Mouse (Mus musculus): ENCODE data around the gene Agbl2. TPM values are rescaled to one million over a fixed set of nuclear protein-coding genes. Genes with fewer than 3 reads are reported as not detected.
A peak's percentile ranks its signal among the peaks of the same experiment; 100 is the strongest.

Agbl2 gene
- total and polyA plus RNA-seq, 2 experiments: 0.05 TPM; not detected in 1

DNA sequence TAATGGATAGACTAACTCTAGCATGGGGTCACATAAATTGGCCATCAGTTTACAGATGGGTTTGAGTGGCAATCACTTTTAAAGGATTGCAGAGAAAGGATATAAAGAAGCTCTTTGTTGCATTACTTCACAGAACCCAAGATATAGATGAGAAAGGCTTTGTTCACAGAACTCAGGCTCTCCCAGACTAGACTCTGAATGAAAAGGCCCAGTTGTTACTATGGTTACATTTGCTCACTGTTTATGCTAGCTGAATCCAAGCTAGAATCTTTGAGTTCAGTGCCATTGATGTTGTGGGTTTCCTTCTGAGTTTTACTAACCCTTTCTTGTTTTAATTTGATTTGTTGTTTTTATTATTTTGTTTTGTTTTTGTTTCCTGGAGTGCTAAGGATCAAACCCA is 81.7 kb downstream of the Agbl2 start:
- Histone ChIP-seq H3K27me3 (ENCODE audit: control insufficient read depth, insufficient read depth, low read length) (no peaks in the 10 kb centered on the region), H3K27ac (replicated peaks; ENCODE audit: insufficient read depth, low read depth, low read length) (no peak overlapping the region), H3K79me2 (ENCODE audit: control insufficient read depth, insufficient read depth, low read length) (no peaks in the 10 kb centered on the region), H3K4me1 (ENCODE audit: control insufficient read depth, insufficient read depth, low read length) (no peaks in the 10 kb centered on the region), H3K9ac (ENCODE audit: low read depth, low read length) (no peak overlapping the region), H3K36me3 (ENCODE audit: control insufficient read depth, insufficient read depth, low read length) (peaks cover 68% of the 10 kb centered on the region), H3K4me3 (ENCODE audit: insufficient read depth, low read depth, low read length) (no peak overlapping the region)
- no peak for DNase-seq (ENCODE audit: extremely low read depth, low read depth, low spot score)
- TF ChIP-seq CTCF (IDR thresholded peaks at IDR 0.05; ENCODE audit: low read depth, low read length): no peak
- TF ChIP-seq POLR2A (IDR thresholded peaks at IDR 0.05; ENCODE audit: extremely low read depth, insufficient read depth, low read length): no peak

DNA sequence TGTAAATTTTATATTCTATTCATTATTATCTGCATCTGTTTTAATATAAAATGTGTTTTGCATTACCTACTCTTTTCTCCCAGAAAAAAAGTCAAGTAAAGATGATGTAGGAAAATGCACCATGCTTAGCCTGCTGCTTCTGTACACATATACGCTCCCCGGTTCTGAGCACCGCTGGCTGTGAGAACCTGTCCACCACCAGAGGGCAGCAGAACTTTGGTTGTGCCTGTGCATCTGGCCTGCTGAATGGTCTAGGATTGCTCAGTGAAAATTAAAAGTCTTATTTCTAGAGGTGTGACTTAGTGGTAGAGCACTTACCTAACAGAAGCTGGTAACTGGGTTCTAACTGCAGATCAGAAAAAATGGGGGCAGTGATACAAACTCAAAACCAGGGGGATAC is 84.0 kb downstream of the Agbl2 start:
- peak; percentile 95 for TF ChIP-seq CTCF (IDR thresholded peaks at IDR 0.05; ENCODE audit: low read depth, low read length)
- TF ChIP-seq POLR2A (IDR thresholded peaks at IDR 0.05; ENCODE audit: extremely low read depth, insufficient read depth, low read length): no peak
- Histone ChIP-seq H3K9ac (ENCODE audit: low read depth, low read length) (no peak overlapping the region), H3K27me3 (ENCODE audit: control insufficient read depth, insufficient read depth, low read length) (no peaks in the 10 kb centered on the region), H3K4me3 (ENCODE audit: insufficient read depth, low read depth, low read length) (no peak overlapping the region), H3K4me1 (ENCODE audit: control insufficient read depth, insufficient read depth, low read length) (no peaks in the 10 kb centered on the region), H3K79me2 (ENCODE audit: control insufficient read depth, insufficient read depth, low read length) (no peaks in the 10 kb centered on the region), H3K36me3 (ENCODE audit: control insufficient read depth, insufficient read depth, low read length) (peaks cover 46% of the 10 kb centered on the region), H3K27ac (replicated peaks; ENCODE audit: insufficient read depth, low read depth, low read length) (no peak overlapping the region)
- 16% methylated on average over 3 of the region's 3 CpGs for WGBS
- DNase-seq (ENCODE audit: extremely low read depth, low read depth, low spot score): peak; percentile 48

DNA sequence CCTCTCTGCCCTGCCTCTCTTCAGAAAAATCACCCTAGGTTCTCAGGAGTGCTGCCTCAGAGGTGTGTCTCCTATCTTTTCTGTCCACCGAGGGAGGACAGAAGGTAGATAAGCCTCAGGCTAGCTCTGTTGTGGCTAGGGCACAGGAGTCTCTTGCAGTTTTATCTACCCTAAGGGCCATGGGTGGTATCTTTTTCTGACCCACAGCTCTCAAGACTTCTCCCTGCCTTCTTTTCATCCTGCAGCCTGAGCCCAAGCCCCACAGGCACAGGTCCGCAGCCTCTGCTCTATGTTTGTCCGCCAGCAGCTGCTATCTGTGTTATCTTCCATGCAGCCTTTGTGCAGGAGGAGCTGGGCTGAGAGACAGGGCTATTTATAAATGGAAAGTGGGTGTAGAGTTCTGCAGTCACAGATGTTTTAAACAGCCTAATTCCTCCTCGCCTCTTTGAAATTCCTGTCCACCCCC is 87.6 kb downstream of the Agbl2 start:
- H3K4me1 ChIP-seq (ENCODE audit: control insufficient read depth, insufficient read depth, low read length): no peaks in the 10 kb centered on the region
- H3K36me3 ChIP-seq (ENCODE audit: control insufficient read depth, insufficient read depth, low read length): peaks cover 20% of the 10 kb centered on the region
- H3K9ac ChIP-seq (ENCODE audit: low read depth, low read length): no peak overlapping the region
- H3K4me3 ChIP-seq (ENCODE audit: insufficient read depth, low read depth, low read length): no peak overlapping the region
- WGBS: 44% methylated on average over 4 of the region's 4 CpGs
- no peak for DNase-seq (ENCODE audit: extremely low read depth, low read depth, low spot score)
- no peaks in the 10 kb centered on the region for H3K79me2 ChIP-seq (ENCODE audit: control insufficient read depth, insufficient read depth, low read length)
- TF ChIP-seq CTCF (IDR thresholded peaks at IDR 0.05; ENCODE audit: low read depth, low read length) (no peak), POLR2A (IDR thresholded peaks at IDR 0.05; ENCODE audit: extremely low read depth, insufficient read depth, low read length) (no peak)
- H3K27me3 ChIP-seq (ENCODE audit: control insufficient read depth, insufficient read depth, low read length): no peaks in the 10 kb centered on the region
- H3K27ac ChIP-seq (replicated peaks; ENCODE audit: insufficient read depth, low read depth, low read length): no peak overlapping the region

DNA sequence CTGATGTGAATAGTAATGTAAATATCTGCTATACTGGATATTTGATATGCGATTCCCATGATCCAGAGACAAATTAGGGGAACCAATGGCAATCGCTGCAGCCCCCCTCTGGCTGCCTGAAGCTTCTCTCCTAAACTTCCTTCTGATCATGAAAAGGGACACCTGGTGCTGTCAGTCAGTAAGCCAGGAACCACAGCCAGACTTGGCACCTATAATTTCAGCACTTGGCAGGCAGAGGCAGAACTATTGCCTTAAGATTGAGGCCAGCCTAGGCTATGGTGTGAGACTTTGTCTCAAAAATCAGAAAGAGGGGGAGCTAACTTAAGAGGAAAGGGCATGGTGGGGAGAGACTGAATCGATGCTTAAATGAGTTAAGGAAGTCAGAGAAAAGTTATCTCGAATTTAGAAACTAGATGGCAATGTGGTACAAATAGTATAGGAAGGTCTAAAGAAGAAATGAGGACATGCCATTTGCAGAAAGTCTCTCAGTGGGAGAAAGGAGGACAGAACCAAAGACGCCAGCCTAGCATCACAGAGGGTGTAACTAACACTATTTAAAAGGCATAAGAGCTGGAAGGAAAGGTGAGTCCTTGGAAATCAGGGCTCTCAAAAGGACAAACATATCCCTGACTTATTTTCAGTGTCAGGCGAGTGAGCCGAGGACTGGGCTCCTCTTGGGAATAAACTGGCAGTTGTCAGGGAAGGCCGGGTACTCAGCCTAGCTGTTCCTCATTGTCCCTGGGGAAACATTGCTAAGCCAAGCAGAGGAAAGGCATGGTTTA is 88.8 kb downstream of the Agbl2 start:
- H3K27ac ChIP-seq (replicated peaks; ENCODE audit: insufficient read depth, low read depth, low read length): no peak overlapping the region

DNA sequence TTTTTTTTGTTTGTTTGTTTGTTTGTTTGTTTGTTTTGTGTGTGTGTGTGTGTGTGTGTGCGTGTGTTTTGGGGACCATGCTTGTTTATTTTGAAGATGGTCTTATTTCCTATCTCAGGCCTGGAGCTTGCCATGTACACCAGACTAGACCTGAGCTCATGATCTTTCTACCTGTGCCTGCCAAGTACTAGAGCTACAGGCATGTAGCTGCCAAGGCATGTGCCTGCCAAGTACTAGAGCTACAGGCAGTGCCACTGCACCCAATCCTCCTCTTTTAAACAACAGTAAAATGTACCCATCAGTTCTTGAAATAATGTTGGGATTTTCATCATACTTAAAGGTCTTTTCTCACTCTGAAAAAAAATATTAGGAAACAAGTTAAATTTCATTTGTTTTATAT is 91.5 kb downstream of the Agbl2 start:
- Histone ChIP-seq H3K27me3 (ENCODE audit: control insufficient read depth, insufficient read depth, low read length) (no peaks in the 10 kb centered on the region), H3K27ac (replicated peaks; ENCODE audit: insufficient read depth, low read depth, low read length) (no peak overlapping the region), H3K79me2 (ENCODE audit: control insufficient read depth, insufficient read depth, low read length) (no peaks in the 10 kb centered on the region), H3K4me3 (ENCODE audit: insufficient read depth, low read depth, low read length) (no peak overlapping the region), H3K9ac (ENCODE audit: low read depth, low read length) (no peak overlapping the region), H3K4me1 (ENCODE audit: control insufficient read depth, insufficient read depth, low read length) (no peaks in the 10 kb centered on the region), H3K36me3 (ENCODE audit: control insufficient read depth, insufficient read depth, low read length) (no peaks in the 10 kb centered on the region)
- TF ChIP-seq POLR2A (IDR thresholded peaks at IDR 0.05; ENCODE audit: extremely low read depth, insufficient read depth, low read length) (no peak), CTCF (IDR thresholded peaks at IDR 0.05; ENCODE audit: low read depth, low read length) (no peak)
- 88% methylated on average over 1 of the region's 1 CpGs for WGBS
- DNase-seq (ENCODE audit: extremely low read depth, low read depth, low spot score): peak; percentile 54

More for the DNA sequence above, 88.8 kb downstream of the Agbl2 start:
- no peak for TF ChIP-seq POLR2A (IDR thresholded peaks at IDR 0.05; ENCODE audit: extremely low read depth, insufficient read depth, low read length)
- TF ChIP-seq CTCF (IDR thresholded peaks at IDR 0.05; ENCODE audit: low read depth, low read length): no peak
- 75% methylated on average over 8 of the region's 8 CpGs for WGBS
- Histone ChIP-seq H3K4me1 (ENCODE audit: control insufficient read depth, insufficient read depth, low read length) (no peaks in the 10 kb centered on the region), H3K79me2 (ENCODE audit: control insufficient read depth, insufficient read depth, low read length) (no peaks in the 10 kb centered on the region), H3K36me3 (ENCODE audit: control insufficient read depth, insufficient read depth, low read length) (peaks cover 12% of the 10 kb centered on the region), H3K27me3 (ENCODE audit: control insufficient read depth, insufficient read depth, low read length) (no peaks in the 10 kb centered on the region), H3K4me3 (ENCODE audit: insufficient read depth, low read depth, low read length) (no peak overlapping the region), H3K9ac (ENCODE audit: low read depth, low read length) (no peak overlapping the region)
- DNase-seq (ENCODE audit: extremely low read depth, low read depth, low spot score): no peak

DNA sequence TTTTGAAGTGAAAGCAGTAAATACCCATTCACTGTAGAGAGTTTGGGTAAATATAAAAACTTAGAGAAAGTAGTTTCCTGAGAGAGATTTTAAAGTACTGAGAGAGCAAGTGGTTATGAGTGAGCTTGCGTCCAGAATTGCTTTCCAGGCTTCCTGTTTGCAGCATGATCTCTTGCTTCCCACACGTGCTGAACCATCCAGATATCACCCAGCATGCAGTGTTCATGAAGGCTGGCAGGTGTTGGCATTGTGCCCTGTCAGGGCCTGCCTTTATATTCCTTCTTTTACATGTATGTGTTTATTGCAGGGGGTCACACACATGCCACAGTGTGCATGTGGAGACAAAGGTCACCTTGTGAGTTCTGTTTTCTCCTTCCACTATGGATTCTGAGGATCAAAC is 92.7 kb downstream of the Agbl2 start:
- H3K36me3 ChIP-seq (ENCODE audit: control insufficient read depth, insufficient read depth, low read length): no peaks in the 10 kb centered on the region
- TF ChIP-seq POLR2A (IDR thresholded peaks at IDR 0.05; ENCODE audit: extremely low read depth, insufficient read depth, low read length) (no peak), CTCF (IDR thresholded peaks at IDR 0.05; ENCODE audit: low read depth, low read length) (no peak)
- WGBS: 79% methylated on average over 2 of the region's 2 CpGs
- no peaks in the 10 kb centered on the region for H3K4me1 ChIP-seq (ENCODE audit: control insufficient read depth, insufficient read depth, low read length)
- H3K27ac ChIP-seq (replicated peaks; ENCODE audit: insufficient read depth, low read depth, low read length): no peak overlapping the region
- no peaks in the 10 kb centered on the region for H3K27me3 ChIP-seq (ENCODE audit: control insufficient read depth, insufficient read depth, low read length)
- no peak overlapping the region for H3K4me3 ChIP-seq (ENCODE audit: insufficient read depth, low read depth, low read length)
- no peaks in the 10 kb centered on the region for H3K79me2 ChIP-seq (ENCODE audit: control insufficient read depth, insufficient read depth, low read length)
- H3K9ac ChIP-seq (ENCODE audit: low read depth, low read length): no peak overlapping the region
- DNase-seq (ENCODE audit: extremely low read depth, low read depth, low spot score): no peak
